Mouse (Mus musculus) stomach, postnatal 0 days (tissue): Measurements from ENCODE around the gene Edaradd.

Source experiments
- CTCF ChIP-seq: IDR thresholded peaks from 2 replicates; pipeline ENCODE4 v1.5.1; 2016; ENCODE audit warnings: antibody characterized with exemption, low read depth, mild to moderate bottlenecking, moderate library complexity
- EP300 ChIP-seq: optimal IDR thresholded peaks from 2 replicates; pipeline ENCODE3; 2016; ENCODE audit warnings: antibody characterized with exemption

DNA sequence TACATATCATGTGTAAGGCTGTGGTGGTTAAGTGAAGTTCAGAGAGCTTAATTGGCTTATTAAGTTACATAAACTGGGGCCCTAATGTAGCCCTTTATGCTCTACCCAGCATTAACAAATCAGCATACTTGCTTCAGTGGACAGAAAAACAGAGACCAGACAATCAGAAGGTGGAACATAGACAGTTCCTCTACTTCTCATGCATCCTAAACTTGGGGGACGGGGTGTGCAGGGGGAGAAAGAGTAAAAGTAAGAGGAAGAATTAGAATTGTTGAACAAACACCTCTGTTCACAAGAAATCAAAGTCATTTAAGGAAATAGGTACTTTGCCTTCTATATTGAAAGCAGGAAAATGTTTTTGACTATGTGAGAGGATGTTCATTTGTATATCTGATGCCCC is 47.7 kb upstream of the Edaradd start:
- TF ChIP-seq CTCF (no peak), EP300 (no peak)
